Comparison of ENCODE assay signal across 8 mouse cellular contexts in genomic region chr4:81669181-81669580, GRCm38 (mm10).
DNase-seq lines count a peak whose midpoint lies in the region; ATAC-seq lines count a peak whose summit lies in the region.

No protein-coding gene starts in this region.

- 19% methylated on average over 3 of the region's 3 CpGs for WGBS in heart, embryonic 11.5 days (ENCODE audit: insufficient replicate concordance)
- WGBS in hindbrain, embryonic 14.5 days = 31% methylated on average over 3 of the region's 3 CpGs

- ATAC-seq in heart, embryonic 11.5 days (replicated peaks; ENCODE audit: insufficient number of reproducible peaks, low FRiP score, low TSS enrichment) = no peak; the same call in 1 of the 2 replicates
- no peak; the same call in 1 of the 2 replicates for ATAC-seq in hindbrain, embryonic 14.5 days (ENCODE audit: low FRiP score)

- H3K4me1 ChIP-seq in heart, embryonic 11.5 days (ENCODE audit: control insufficient read depth, insufficient read depth, low read length) = no peaks in the 10 kb centered on the region
- 0 out of 2 replicates have a peak, but pooled peaks cover 6% of the 10 kb centered on the region for H3K4me1 ChIP-seq in hindbrain, embryonic 14.5 days (replicated peaks; ENCODE audit: control insufficient read depth, insufficient read depth, low read length)

- no peak overlapping the region for H3K27ac ChIP-seq in heart, embryonic 11.5 days (ENCODE audit: low read depth, low read length)
- H3K27ac ChIP-seq in hindbrain, embryonic 14.5 days = no peak overlapping the region

- peak; percentile 14 to 16 for DNase-seq in heart, adult 18-20 months
- peak; percentile 14 for DNase-seq in urinary bladder, postnatal 14 days (ENCODE audit: low spot score)
- no peak for DNase-seq in urinary bladder, postnatal 10 days (ENCODE audit: low spot score)
- peak; percentile 53 for DNase-seq in hindbrain, embryonic 14.5 days (ENCODE audit: low spot score)
- DNase-seq in retina, embryonic 14.5 days (ENCODE audit: low spot score) = peak; percentile 30
- DNase-seq in left cerebral cortex, adult 9 months (ENCODE audit: low spot score in 2 of 2) = no peak
- no peak for DNase-seq in c-Kit-positive CD71-positive TER-119-positive erythroid progenitor cells, embryonic 14.5 days (ENCODE audit: low spot score)

- no peak overlapping the region for H3K4me3 ChIP-seq in heart, embryonic 11.5 days (ENCODE audit: low read depth, low read length)
- no peak overlapping the region for H3K4me3 ChIP-seq in hindbrain, embryonic 14.5 days (replicated peaks; ENCODE audit: low read length)

- H3K9ac ChIP-seq in heart, embryonic 11.5 days (ENCODE audit: low read depth, low read length) = no peak overlapping the region
- no peak overlapping the region for H3K9ac ChIP-seq in hindbrain, embryonic 14.5 days

- H3K9me3 ChIP-seq in heart, embryonic 11.5 days (replicated peaks; ENCODE audit: control insufficient read depth, low read length) = no peaks in the 10 kb centered on the region
- H3K9me3 ChIP-seq in hindbrain, embryonic 14.5 days (ENCODE audit: control insufficient read depth, low read length) = peaks cover 1% of the 10 kb centered on the region; the same call in 1 of the 2 replicates

- H3K36me3 ChIP-seq in heart, embryonic 11.5 days (ENCODE audit: control insufficient read depth, insufficient read depth, low read length) = no peaks in the 10 kb centered on the region
- H3K36me3 ChIP-seq in hindbrain, embryonic 14.5 days (replicated peaks; ENCODE audit: control insufficient read depth, insufficient read depth) = no peaks in the 10 kb centered on the region

- H3K27me3 ChIP-seq in heart, embryonic 11.5 days (ENCODE audit: control insufficient read depth, insufficient read depth, low read length) = no peaks in the 10 kb centered on the region
- no peaks in the 10 kb centered on the region for H3K27me3 ChIP-seq in hindbrain, embryonic 14.5 days (ENCODE audit: control insufficient read depth, insufficient read depth, low read length)

- no peak overlapping the region for H3K4me2 ChIP-seq in heart, embryonic 11.5 days
- no peak overlapping the region for H3K4me2 ChIP-seq in hindbrain, embryonic 14.5 days (replicated peaks)

Comparison
In these comparisons a context has a peak if more than half of its experiments do, and no peak if none do; other contexts are left out.
1. DNase-seq: peak in heart, adult 18-20 months (2 of 2), urinary bladder, postnatal 14 days (single experiment), hindbrain, embryonic 14.5 days (single experiment) and retina, embryonic 14.5 days (single experiment); none in urinary bladder, postnatal 10 days (single experiment), left cerebral cortex, adult 9 months (0 of 2) and c-Kit-positive CD71-positive TER-119-positive erythroid progenitor cells, embryonic 14.5 days (single experiment).